Mouse (Mus musculus) heart, postnatal 36 days (tissue): ENCODE measurements around the gene Gm20388. TPM values are rescaled to one million over a fixed set of nuclear protein-coding genes. Genes with fewer than 3 reads are reported as not detected.
A peak's percentile ranks its signal among the peaks of the same experiment; 100 is the strongest.

Source experiments
- DNase-seq, 2 experiments: peaks; one replicate each; pipeline ENCODE4 v3.0.0; 2021 to 2022
- intact Hi-C: fragments of 180-260 bp; cut with DNase I; formaldehyde crosslinking; loops from one replicate; pipeline ENCODE4 v1.15.1; 2025
- total RNA-seq, 2 experiments: library from RNA; stranded (reverse); gene quantifications; 2 replicates each; pipeline ENCODE4 v1.2.3; 2021

Gm20388 gene
- total RNA-seq, 2 experiments from 2014 or later = 3.5 to 4.9 TPM

DNA sequence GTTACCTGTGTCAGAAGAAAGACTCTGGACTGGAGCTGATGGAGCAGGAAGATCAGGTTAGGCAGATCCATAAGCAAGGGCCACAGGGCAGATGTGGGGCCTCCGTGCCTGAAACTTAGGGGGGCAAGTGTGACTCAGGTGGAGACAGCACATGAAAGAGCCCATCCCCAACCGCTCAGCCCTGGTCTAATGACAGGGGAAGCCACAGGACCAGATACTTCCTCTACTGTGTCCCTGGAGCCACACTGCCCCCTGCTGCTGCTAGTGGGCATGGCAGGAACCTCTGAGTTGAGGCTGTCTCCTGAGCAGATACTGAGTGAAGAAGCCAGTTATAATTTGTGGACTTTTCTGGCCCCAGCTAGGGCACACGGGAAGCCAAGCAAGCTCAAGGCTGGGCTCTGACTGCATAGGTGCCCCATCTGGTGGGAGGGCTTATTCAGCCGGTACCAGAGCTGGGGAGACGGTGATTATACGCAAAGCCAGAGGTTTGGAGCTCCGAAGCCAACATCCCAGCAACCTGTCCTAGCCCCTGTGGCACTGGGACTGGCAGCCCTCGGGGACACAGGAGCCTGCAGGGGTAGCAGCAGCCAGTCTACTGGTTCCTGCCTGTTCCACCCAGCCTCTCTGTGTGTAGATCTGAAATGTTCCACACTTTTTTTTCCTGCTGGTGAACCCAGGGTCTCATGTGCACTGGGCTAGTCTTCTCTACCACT lies 2919.9 kb downstream of the Gm20388 start:
- peak; percentile 93 to 98 for DNase-seq
- intact Hi-C loops = loop anchor here (1.0 kb wide), 4 partner anchors 152 to 329 kb away; partner anchors contain the start of gene Piezo1

DNA sequence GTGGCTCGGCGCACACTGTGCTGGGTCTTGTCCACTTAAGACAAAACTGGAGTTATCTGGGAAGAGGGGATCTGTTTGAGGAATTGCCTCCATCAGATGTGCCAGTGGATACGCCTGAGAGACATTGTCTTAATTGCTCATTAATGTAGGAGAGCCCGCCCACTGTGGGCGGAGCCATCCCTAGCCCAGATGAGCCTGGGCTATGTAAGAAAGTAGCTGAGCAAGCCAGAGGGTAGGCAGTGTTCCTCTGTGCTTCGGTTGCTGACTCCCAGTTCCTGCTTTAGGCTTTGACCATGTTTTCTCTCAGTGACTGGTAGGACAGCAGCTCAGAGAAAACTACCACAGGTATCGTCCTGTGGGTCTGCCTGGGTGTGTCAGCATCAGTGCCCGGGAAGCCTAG lies 2923.8 kb downstream of the Gm20388 start:
- no peak for DNase-seq
- intact Hi-C loops = no loop called here

DNA sequence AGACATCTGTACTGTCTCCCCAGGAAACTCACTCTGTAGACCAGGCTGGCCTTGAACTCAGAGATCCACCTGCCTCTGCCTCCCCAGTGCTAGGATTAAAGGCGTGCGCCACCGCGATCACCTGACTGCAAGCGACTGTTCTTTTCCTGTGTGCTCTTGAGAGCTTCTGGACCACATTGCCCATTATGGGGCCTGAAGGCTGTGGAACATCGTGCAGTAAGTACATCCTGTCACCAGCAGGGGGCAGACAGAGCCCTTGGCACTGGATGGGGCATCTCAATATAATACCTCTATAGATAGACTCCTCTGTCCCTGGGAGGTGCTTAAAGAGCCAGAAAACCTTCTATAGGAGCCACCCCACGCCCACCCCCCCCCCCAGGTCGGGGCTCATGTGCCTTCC lies 2924.3 kb downstream of the Gm20388 start:
- DNase-seq = peak; percentile 65 to 75
- intact Hi-C loops = loop anchor here (5.0 kb wide), 3 partner anchors 232 to 367 kb away; no protein-coding TSS in a partner anchor

DNA sequence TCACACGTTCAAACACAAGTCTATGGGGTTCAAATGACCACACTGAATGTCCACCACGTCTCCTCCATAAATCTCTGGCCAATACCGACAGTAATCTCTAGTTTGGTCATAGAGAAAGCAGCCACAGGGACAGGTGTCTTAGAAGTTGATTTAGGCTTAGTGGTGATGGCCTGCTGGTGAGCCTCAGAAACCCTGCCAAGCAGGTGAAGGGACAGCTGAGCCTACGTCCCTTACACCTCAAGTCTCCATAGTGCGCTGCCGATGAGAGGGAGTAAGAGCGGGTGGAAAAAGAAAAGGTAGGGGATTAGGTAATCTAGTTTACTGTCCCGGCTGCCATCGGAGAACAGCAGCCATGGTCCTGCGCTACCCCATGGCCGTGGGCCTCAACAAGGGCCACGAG lies 2925.6 kb downstream of the Gm20388 start:
- no peak for DNase-seq
- intact Hi-C loops = loop anchor here (5.0 kb wide), 3 partner anchors 231 to 366 kb away; no protein-coding TSS in a partner anchor

DNA sequence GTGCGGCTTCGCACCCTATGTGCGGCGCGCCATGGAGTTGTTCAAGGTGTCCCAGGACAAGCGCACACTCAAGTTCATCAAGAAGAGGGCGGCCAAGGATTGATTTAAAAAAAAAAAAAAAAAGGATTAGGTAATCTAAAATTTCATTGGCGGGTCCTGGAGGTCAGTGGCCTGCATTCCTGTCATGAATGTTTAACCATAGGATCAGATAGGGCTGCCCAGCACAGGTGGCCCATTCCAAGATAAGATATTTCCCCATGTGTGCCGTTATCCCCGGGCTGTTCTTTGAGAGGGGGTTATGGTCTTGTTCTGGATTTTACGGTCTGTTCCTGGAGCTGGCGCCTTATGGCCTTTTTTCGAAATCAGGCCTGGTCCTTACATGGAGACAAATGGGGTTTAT lies 2926.1 kb downstream of the Gm20388 start:
- intact Hi-C loops = loop anchor here (5.0 kb wide), 3 partner anchors 231 to 366 kb away; no protein-coding TSS in a partner anchor
- no peak for DNase-seq

DNA sequence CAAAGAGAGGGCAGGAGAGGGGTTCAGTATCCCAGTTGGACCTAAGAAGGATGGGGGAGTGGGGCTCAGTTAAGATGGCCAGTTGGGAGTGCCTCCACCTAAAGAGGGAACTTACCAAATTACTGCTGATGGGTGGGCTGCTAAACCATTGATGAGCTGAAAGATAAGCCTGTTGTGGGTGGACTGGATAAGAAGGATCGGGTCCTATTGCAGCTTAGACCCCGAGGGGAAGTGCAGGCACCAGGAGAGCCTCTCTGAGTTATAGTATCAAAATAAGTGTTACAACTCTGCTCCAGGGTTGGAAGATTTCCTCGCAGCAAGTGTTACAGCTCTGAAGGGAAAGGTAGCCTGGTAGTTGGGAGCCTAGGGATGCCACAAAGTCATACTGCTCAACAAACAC lies 2933.5 kb downstream of the Gm20388 start:
- intact Hi-C loops = no loop called here
- DNase-seq = no peak

DNA sequence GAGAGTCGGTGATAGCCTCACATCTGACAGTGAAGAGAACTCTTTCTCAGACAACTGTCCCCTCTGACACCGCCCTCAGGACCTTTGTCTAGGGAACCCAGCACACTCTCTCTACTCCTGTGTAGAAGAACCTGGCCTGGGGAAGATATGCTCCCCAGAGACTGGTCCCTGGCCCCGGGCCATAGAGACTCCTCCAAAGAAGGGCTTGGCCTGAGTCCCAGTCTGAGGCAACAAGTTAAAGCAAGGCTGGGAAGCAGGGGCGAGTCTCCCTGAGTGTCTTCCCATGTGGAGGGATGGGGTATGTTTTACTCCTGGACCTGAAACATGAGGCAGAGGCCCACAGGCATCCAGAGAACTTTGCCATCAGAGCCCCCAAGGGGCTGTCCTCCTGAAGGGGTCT lies 2935.0 kb downstream of the Gm20388 start:
- intact Hi-C loops = no loop called here
- peak in 1 of 2 experiments; percentile 16 for DNase-seq

DNA sequence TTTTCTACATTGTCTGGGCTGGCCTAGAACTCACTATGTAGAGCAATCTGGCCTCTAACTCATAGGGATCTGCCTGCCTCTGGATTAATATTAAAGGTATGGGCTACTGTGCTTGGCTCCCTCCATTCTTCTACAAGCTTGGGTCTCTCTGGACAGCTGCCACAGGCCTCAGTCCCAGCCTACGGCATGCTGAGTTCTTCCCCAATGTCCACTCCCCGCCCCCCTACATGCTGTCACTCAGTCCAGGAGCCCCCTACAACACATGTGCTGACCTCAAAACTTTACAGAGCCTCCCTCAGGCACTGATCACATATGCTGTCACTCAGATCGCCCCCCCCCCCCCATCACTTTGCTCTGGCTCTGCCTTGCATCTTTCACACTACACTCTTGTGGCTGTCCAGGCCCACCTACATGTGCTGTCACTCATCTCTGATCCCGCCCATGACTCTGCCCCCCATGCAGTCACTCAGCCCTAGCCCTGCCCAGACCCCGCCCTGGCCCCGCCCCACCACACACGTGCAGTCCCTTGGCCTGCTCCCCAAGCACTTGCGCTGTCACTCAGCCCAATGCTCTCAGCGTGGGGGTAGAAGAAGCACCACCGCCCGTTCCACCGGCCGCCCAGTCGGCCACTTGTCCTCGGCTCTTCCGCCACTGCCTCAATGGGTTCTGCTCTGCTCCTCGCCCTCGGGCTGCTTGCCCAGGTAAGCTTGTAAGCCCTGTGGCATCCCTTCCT lies 2937.4 kb downstream of the Gm20388 start, which contains the start of gene Cdh15:
TSS of gene Cdh15 (plus strand) at position 138 of the 733 bp plus-strand sequence.
- no peak for DNase-seq
- intact Hi-C loops = no loop called here

DNA sequence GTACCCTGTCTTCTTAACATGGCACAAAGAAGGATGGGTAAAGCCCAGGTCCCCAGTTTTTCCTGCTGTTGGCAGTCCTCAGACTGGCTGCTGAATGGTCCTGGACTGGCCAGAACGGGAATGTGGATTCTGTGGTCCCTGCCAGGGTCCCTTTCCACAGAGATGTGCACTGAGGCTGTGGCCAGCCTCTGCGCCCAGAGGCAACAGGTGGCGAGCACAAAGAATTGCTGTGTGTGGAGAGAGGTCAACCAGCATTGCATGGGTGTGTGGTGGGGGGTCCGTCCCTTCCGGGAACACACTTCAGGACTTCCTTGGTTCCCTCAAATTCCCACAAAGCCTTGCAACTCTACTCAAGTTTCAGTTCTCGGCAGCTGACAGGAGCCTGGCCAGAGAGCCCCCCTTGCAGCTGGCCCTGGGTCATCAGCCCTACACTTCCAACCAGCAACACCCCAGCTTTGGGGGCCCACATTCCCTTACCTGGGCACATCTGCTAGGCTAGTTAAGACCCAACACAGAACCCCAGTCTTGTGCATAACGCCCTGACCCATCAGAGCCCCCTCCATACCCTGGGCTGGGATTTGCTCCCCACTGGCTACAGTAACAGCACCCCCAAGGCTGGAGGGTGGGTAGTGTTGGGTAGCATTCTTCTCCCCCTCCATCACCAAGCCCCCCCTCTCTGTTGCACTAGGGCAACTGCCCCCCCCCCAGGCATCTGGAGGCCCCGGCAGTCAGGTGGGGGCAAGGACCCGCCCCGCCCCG lies 2938.7 kb downstream of the Gm20388 start:
- intact Hi-C loops = no loop called here

DNA sequence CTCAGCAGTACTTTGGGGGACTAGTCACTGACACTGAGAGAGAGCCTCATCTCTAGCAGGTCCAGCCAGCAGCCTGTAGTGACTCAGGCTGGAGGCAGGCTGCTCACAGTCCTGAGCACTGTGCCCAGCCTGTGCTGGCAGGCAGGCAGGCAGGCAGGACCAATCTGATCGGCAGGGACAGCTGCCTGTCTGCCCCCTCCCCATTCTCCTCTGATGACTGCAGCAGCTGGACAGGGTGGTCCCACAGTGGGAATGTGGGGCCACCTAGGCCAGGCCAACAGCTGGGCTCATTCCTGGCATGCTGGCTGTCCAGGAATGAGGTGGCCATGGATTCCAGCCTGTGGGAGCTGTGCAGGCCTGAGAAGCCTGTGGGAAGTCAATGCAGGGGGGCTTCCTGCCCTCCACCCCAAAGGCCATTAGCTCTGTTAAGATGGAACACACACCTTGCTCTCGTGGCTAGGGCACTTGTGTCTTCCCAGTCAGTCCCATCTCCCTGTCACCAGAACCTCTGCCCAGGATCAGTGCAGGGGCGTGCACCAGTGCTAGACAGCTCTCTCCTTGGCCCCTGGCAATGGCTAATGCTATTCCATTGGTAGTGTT lies 2940.1 kb downstream of the Gm20388 start:
- no peak for DNase-seq
- intact Hi-C loops = no loop called here

More for the DNA sequence above, 2938.7 kb downstream of the Gm20388 start:
- DNase-seq = no peak

DNA sequence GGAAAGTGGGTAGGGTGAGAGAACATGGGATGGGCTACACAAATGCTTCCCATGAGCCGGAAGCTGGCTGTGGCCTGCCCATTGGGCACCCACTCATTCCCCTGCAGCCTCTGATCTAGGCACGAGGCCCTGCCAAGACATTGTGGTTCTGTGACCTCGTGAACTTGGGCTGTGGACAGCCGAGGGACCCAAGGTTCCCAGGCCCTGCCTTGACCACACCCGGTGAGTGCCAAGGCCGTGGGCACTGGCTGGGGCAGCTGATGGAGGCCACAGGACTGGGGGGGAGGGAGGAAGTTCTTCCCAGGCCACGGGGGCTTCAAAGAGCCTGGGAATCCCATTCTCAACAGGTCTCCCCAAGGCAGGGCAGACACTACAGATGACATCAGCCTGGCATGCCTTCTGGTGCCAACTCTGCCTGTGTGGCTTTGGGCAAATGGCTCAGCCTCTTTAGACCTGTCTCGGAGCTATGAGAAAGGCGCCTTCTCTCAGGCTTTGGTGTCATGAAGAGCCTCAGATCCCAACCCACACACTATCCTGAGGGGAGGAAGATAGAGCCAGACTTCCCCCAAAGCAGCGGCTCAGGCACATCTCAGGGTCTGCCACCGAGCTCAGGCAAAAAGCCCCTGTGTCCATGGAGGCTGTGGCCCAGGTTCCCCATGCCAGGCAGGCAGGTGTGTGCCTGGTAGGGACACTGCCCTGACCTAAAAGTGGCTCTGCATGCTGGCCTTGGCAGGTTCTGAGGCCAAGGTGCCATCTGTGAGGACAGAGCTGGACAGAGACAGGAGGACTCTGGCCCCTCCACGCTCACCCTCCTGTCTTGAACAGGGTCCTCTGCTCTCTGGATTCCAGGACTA lies 2941.3 kb downstream of the Gm20388 start:
- intact Hi-C loops = no loop called here
- DNase-seq = no peak

DNA sequence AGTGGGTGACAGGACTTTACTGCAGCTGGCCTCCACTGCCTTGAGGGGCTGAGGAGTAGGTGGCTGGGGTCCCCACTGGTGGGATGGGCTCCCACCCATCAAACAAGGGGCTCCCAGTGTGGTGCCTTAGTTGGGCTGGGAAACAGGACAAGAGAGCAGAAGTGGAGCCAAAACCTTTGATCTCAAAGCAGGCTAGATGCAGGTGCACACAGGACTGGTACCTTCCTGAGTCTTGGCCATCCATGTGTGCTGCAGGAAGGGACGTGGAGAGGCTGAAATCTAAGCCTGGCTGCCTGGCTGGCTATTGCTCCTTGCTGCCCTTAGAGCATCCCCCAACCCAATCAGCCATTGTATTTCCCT lies 2941.9 kb downstream of the Gm20388 start:
- intact Hi-C loops = no loop called here
- DNase-seq = no peak

DNA sequence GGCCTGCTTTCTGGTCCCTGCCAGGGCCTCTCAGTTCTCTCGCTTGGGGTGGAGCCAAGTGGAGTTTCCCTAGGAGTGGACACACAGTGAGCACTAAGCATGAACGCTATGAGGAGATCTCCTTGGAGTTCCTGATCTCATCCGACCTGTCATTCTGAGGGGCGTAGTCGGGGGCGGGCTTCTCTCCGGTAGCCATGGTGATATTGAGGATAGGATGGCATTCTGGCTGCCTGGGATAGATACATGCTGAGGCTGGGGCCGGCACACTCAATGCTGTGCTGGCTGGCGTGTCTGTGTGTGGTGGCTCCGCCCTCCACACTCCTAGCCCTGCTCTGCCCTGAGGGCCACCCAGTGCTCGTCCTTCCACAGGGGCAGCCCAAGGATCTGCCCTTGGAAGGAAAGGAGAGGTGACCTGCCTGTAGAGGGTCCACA lies 2942.7 kb downstream of the Gm20388 start:
- intact Hi-C loops = no loop called here
- DNase-seq = no peak

DNA sequence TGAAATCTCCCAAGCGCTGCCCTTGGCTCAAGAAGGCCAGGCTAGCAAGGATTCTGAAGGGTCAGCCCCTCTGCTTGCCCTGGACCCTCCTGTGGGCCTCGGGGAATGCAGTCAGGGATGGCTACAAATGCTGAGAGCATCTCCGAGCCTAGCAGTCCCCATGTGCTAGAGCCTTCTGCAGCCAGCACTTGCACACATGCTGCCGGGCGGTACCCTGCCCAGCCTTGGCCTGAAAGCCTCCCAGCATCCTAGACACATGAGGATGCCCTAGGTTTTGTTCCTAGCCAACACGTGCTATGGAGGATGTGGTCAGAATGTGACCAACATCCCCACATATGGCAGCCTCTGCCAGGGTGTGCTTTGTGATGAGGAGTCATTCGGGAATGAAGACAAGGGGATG lies 2943.7 kb downstream of the Gm20388 start:
- intact Hi-C loops = no loop called here
- DNase-seq = no peak

DNA sequence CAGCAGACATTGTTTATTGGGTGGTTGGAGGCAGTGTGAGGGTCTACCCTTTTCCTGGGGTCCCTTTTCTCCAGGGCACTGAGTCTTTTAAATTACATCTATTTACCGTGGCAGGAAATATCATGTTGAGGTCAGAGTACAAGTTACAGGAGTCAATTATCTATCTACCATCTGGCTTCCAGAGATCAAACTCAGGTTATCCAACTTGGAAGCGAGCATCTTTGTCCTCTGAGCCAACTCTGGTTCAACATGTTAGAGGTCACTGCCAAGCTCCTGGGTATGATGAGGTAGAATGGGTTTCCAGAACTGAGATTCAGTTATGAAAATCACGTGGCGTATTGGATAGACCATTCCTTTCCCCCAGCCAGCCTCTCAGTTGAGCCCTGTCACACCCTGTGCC lies 2944.5 kb downstream of the Gm20388 start:
- DNase-seq = no peak
- intact Hi-C loops = no loop called here

DNA sequence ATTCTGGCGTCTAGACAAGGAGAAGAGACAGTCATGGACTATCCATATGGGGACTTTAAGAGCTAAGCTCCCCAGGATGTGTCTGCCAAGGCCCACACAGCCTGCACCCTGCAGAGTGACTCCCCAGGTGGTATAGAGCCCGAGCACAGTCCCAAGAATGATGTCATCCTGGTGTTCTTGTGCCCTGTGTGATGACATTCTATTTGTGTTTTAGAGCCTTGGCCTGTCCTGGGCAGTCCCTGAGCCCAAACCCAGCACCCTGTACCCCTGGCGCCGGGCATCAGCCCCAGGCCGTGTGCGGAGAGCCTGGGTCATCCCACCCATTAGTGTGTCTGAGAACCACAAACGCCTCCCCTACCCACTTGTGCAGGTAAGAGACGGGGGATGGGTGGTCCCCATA lies 2945.6 kb downstream of the Gm20388 start:
- DNase-seq = no peak
- intact Hi-C loops = no loop called here

DNA sequence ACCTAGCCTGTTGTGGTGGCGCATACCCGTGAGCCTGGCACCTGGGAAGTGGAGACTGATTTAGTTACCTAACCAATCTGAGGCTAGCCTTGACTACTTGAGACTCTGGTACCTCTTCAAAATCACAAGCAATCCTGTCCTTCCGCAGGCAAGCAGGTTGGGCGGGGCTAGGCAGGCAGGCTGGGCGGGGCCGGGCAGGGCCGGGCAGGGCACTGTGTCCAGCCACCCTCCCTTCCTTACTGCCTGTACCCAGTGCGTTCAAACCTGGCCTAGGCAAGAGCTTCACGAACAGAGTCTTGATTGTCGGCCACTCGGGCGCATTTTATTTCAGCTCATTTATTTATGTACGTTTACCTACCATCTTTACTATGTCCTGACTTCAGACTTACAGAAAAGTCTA lies 2949.2 kb downstream of the Gm20388 start:
- intact Hi-C loops = no loop called here
- DNase-seq = no peak

DNA sequence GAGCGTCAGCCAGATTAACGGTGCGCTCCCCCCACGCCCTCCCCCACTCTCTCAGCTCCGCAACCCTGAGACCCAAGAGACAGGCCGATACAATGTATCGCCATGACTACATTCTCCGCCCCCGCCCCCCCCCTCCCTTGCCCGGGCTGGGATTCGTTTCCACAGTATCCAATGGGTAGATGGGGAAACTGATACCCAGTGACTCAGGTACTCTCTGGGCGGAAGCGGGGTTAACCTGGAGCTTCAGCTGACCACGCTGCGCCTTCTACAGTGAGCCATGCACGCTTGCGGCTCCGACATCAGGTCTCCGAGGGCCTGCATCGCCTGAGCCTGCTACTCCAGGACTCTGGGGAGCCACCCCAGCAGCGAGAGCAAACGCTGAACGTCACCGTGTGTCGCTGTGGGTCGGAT lies 2954.1 kb downstream of the Gm20388 start:
- intact Hi-C loops = no loop called here
- DNase-seq = no peak

DNA sequence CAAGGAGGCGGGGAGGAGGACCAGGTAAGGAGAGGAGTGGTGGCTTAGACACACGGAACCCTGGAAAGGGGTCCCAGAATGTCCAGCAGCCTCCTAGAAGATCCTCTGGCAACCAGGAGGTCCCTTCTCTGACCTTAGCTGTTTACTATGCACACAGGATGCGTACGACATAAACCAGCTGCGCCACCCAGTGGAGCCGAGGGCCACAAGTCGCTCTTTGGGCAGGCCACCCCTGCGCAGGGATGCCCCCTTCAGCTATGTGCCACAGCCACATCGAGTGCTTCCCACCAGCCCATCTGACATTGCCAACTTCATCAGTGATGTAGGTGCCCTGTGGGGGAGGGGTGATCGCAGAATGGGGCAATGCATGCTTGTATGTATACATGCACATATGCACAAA lies 2954.8 kb downstream of the Gm20388 start:
- DNase-seq = no peak
- intact Hi-C loops = no loop called here

DNA sequence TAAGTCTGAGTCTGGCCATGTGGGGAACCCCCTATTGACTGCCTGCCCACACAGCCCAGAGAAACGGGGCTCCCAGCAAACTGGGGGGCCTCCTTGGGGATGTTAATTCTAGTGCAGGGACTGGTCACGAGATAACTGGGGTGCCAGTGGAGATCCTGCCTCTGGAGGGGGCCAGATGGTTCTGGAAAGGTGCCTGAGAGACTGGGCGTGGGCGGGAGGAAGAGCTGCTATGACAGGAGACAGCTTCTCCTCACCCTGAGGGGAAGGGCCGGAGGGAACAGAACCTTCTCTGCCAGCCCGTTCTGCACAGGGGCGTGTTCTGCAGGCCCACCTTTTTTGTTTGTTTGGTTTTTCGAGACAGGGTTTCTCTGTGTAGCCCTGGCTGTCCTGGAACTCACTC lies 2955.6 kb downstream of the Gm20388 start:
- intact Hi-C loops = no loop called here

More for the DNA sequence above, 2955.6 kb downstream of the Gm20388 start:
- no peak for DNase-seq
